Mouse (Mus musculus) hindbrain, embryonic 15.5 days (tissue): ENCODE results near the gene Maml1. TPM values are rescaled to one million over a fixed set of nuclear protein-coding genes. Genes with fewer than 3 reads are reported as not detected.

Experiments used
- ATAC-seq: fragments of 200-750 bp; cut with Nextera tagmentation; 2 replicates; pipeline ENCODE4 v1.8.0; 2017; ENCODE audit warnings: low read depth, moderate number of reproducible peaks, moderate TSS enrichment; ENCODE audit not compliant: low FRiP score
- H3K27ac ChIP-seq: fragments of 300-500 bp; sonication (generic); replicated peaks from 2 replicates; pipeline ENCODE4 v1.5.1; 2015; ENCODE audit warnings: mild to moderate bottlenecking, inconsistent platforms
- H3K27me3 ChIP-seq: fragments of 300-500 bp; sonication (generic); 2 replicates; pipeline ENCODE4 v1.6.1; 2015; ENCODE audit warnings: control low read depth, inconsistent platforms
- H3K36me3 ChIP-seq: fragments of 300-500 bp; sonication (generic); 2 replicates; pipeline ENCODE4 v1.6.1; 2015; ENCODE audit warnings: control low read depth, inconsistent platforms
- H3K4me1 ChIP-seq: fragments of 300-500 bp; sonication (generic); replicated peaks from 2 replicates; pipeline ENCODE4 v1.6.1; 2015; ENCODE audit warnings: control low read depth, inconsistent platforms
- H3K4me2 ChIP-seq: fragments of 300-500 bp; sonication (generic); 2 replicates; pipeline ENCODE4 v1.6.1; 2015; ENCODE audit warnings: moderate library complexity, mild to moderate bottlenecking, inconsistent platforms
- H3K4me3 ChIP-seq: fragments of 300-500 bp; sonication (generic); 2 replicates; pipeline ENCODE4 v1.5.1; 2015; ENCODE audit warnings: mild to moderate bottlenecking, inconsistent platforms
- H3K9ac ChIP-seq: fragments of 300-500 bp; sonication (generic); 2 replicates; pipeline ENCODE4 v1.6.1; 2015; ENCODE audit warnings: inconsistent platforms
- H3K9me3 ChIP-seq: fragments of 300-500 bp; sonication (generic); 2 replicates; pipeline ENCODE4 v1.6.1; 2016; ENCODE audit warnings: control low read depth, inconsistent platforms
- WGBS: fragments of 180-500 bp; shearing (Covaris S2); methylation state at CpG from one replicate; pipeline ENCODE4 v1.1.7; 2015; 5-methylcytosine and 5-hydroxymethylcytosine counted together
- polyA plus RNA-seq: library from polyadenylated mRNA; unstranded; fragments of >200 nt; fragmentation: Nextera tagmentation; extraction: Ambion mirVana; gene quantifications from 2 replicates; pipeline ENCODE4 v1.2.1, GENCODE M21; 2015

Maml1 gene
- 3.2 and 3.6 TPM in 2 replicates for polyA plus RNA-seq

- Histone ChIP-seq H3K4me2 (peak within 1 kb of the TSS; percentile 59), H3K4me1 (peaks cover 23% of the 10 kb centered on the region), H3K36me3 (peaks cover 28% of the 10 kb centered on the region), H3K27me3 (no peaks in the 10 kb centered on the region), H3K9ac (peak within 1 kb of the TSS; percentile 98), H3K9me3 (no peaks in the 10 kb centered on the region), H3K4me3 (peak within 1 kb of the TSS; percentile 98), H3K27ac (peak within 1 kb of the TSS; percentile 99)
- ATAC-seq: peak; percentile 98
- WGBS: under 1% methylated on average over 45 of the region's 45 CpGs
Measured at GRCm38 (mm10) chr11:50292190-50292855, at the start of gene Maml1. Gene Maml1, minus strand, starts transcription at chr11:50292311.

GRCm38 (mm10) chr11:50336891-50337290, 44.8 kb upstream of the Maml1 start:
- Histone ChIP-seq H3K9ac (no peak overlapping the region), H3K27me3 (no peaks in the 10 kb centered on the region), H3K4me1 (no peaks in the 10 kb centered on the region), H3K36me3 (no peaks in the 10 kb centered on the region), H3K4me3 (no peak overlapping the region), H3K9me3 (no peaks in the 10 kb centered on the region), H3K4me2 (no peak overlapping the region), H3K27ac (no peak overlapping the region)
- WGBS: 70% methylated on average over 4 of the region's 4 CpGs
- ATAC-seq: no peak

- WGBS: 55% methylated on average over 1 of the region's 1 CpGs
- H3K9me3 ChIP-seq: no peaks in the 10 kb centered on the region
- H3K4me2 ChIP-seq: no peak overlapping the region
- no peak overlapping the region for H3K4me3 ChIP-seq
- H3K36me3 ChIP-seq: no peaks in the 10 kb centered on the region
- no peaks in the 10 kb centered on the region for H3K27me3 ChIP-seq
- H3K27ac ChIP-seq: no peak overlapping the region
- H3K9ac ChIP-seq: no peak overlapping the region
- ATAC-seq: no peak
- H3K4me1 ChIP-seq: no peaks in the 10 kb centered on the region
Measured at GRCm38 (mm10) chr11:50336126-50336525, 44.0 kb upstream of the Maml1 start.

- Histone ChIP-seq H3K9ac (no peak overlapping the region), H3K4me1 (no peaks in the 10 kb centered on the region), H3K36me3 (no peaks in the 10 kb centered on the region), H3K9me3 (no peaks in the 10 kb centered on the region), H3K4me3 (no peak overlapping the region), H3K27me3 (no peaks in the 10 kb centered on the region), H3K27ac (no peak overlapping the region), H3K4me2 (no peak overlapping the region)
- WGBS: 84% methylated on average over 3 of the region's 3 CpGs
- ATAC-seq: no peak
Measured at GRCm38 (mm10) chr11:50333181-50333580, 41.1 kb upstream of the Maml1 start.

- Histone ChIP-seq H3K27me3 (no peaks in the 10 kb centered on the region), H3K4me2 (no peak overlapping the region), H3K9me3 (no peaks in the 10 kb centered on the region), H3K4me1 (peaks cover 12% of the 10 kb centered on the region), H3K9ac (no peak overlapping the region), H3K4me3 (no peak overlapping the region), H3K36me3 (no peaks in the 10 kb centered on the region), H3K27ac (no peak overlapping the region)
- WGBS: 93% methylated on average over 1 of the region's 1 CpGs
- no peak for ATAC-seq
Measured at GRCm38 (mm10) chr11:50329378-50329777, 37.3 kb upstream of the Maml1 start.

GRCm38 (mm10) chr11:50328075-50328625, 36.0 kb upstream of the Maml1 start:
- Histone ChIP-seq H3K27me3 (no peaks in the 10 kb centered on the region), H3K27ac (no peak overlapping the region), H3K4me2 (no peak overlapping the region), H3K36me3 (no peaks in the 10 kb centered on the region), H3K9ac (no peak overlapping the region), H3K9me3 (no peaks in the 10 kb centered on the region), H3K4me3 (no peak overlapping the region), H3K4me1 (peaks cover 24% of the 10 kb centered on the region)
- 88% methylated on average over 3 of the region's 3 CpGs for WGBS
- no peak for ATAC-seq

- H3K9me3 ChIP-seq: no peaks in the 10 kb centered on the region
- ATAC-seq: no peak
- H3K4me1 ChIP-seq: peaks cover 35% of the 10 kb centered on the region
- no peaks in the 10 kb centered on the region for H3K27me3 ChIP-seq
- WGBS: 5% methylated on average over 7 of the region's 7 CpGs
- H3K4me2 ChIP-seq: peak overlapping the region; percentile 82
- H3K27ac ChIP-seq: peak overlapping the region; percentile 94
- H3K36me3 ChIP-seq: no peaks in the 10 kb centered on the region
- H3K9ac ChIP-seq: peak overlapping the region; percentile 74
- H3K4me3 ChIP-seq: peak overlapping the region; percentile 77
Measured at GRCm38 (mm10) chr11:50326302-50326966, 34.3 kb upstream of the Maml1 start.

- H3K9me3 ChIP-seq: no peaks in the 10 kb centered on the region
- H3K4me3 ChIP-seq: peak within 1 kb of the TSS; percentile 77
- peak within 1 kb of the TSS; percentile 92 for H3K9ac ChIP-seq
- WGBS: under 1% methylated on average over 64 of the region's 64 CpGs
- H3K27ac ChIP-seq: peak within 1 kb of the TSS; percentile 94
- no peaks in the 10 kb centered on the region for H3K36me3 ChIP-seq
- peak; percentile 99 for ATAC-seq
- H3K4me1 ChIP-seq: peaks cover 35% of the 10 kb centered on the region
- H3K27me3 ChIP-seq: no peaks in the 10 kb centered on the region
- peak within 1 kb of the TSS; percentile 82 for H3K4me2 ChIP-seq
Measured at GRCm38 (mm10) chr11:50325496-50326301, 33.6 kb upstream of the Maml1 start, which contains the start of gene Canx. Gene Canx, minus strand, starts transcription at chr11:50325673.

GRCm38 (mm10) chr11:50324751-50325471, 32.8 kb upstream of the Maml1 start:
- Histone ChIP-seq H3K4me3 (peak overlapping the region; percentile 77), H3K4me2 (peak overlapping the region; percentile 82), H3K27ac (peak overlapping the region; percentile 90), H3K9ac (peak overlapping the region; percentile 92), H3K9me3 (no peaks in the 10 kb centered on the region), H3K27me3 (no peaks in the 10 kb centered on the region), H3K36me3 (no peaks in the 10 kb centered on the region), H3K4me1 (peaks cover 35% of the 10 kb centered on the region)
- ATAC-seq: peak; percentile 74
- WGBS: 2% methylated on average over 34 of the region's 34 CpGs

GRCm38 (mm10) chr11:50323843-50324242, 31.7 kb upstream of the Maml1 start:
- H3K4me1 ChIP-seq: peaks cover 35% of the 10 kb centered on the region
- peak overlapping the region; percentile 92; the same call in 1 of the 2 replicates for H3K9ac ChIP-seq
- peak overlapping the region; percentile 77 for H3K4me3 ChIP-seq
- H3K27ac ChIP-seq: no peak overlapping the region
- no peaks in the 10 kb centered on the region for H3K27me3 ChIP-seq
- H3K9me3 ChIP-seq: no peaks in the 10 kb centered on the region
- WGBS: 59% methylated on average over 1 of the region's 1 CpGs
- no peaks in the 10 kb centered on the region for H3K36me3 ChIP-seq
- no peak for ATAC-seq
- H3K4me2 ChIP-seq: peak overlapping the region; percentile 82

GRCm38 (mm10) chr11:50322345-50322744, 30.2 kb upstream of the Maml1 start:
- Histone ChIP-seq H3K9me3 (no peaks in the 10 kb centered on the region), H3K4me1 (peaks cover 35% of the 10 kb centered on the region)

More at GRCm38 (mm10) chr11:50322345-50322744, 30.2 kb upstream of the Maml1 start:
- no peak overlapping the region for H3K4me2 ChIP-seq
- H3K4me3 ChIP-seq: no peak overlapping the region
- no peak for ATAC-seq
- H3K27ac ChIP-seq: no peak overlapping the region
- no peak overlapping the region for H3K9ac ChIP-seq
- H3K27me3 ChIP-seq: no peaks in the 10 kb centered on the region
- no peaks in the 10 kb centered on the region for H3K36me3 ChIP-seq
